Mouse (Mus musculus) cerebellum, adult 8-10 months (tissue): ENCODE results near the gene Arpp19.
A peak's percentile ranks its signal among the peaks of the same experiment; 100 is the strongest.

Source experiments
- DNase-seq: peaks from one replicate; pipeline ENCODE4 v3.0.0; 2022

Gene Arpp19

DNA sequence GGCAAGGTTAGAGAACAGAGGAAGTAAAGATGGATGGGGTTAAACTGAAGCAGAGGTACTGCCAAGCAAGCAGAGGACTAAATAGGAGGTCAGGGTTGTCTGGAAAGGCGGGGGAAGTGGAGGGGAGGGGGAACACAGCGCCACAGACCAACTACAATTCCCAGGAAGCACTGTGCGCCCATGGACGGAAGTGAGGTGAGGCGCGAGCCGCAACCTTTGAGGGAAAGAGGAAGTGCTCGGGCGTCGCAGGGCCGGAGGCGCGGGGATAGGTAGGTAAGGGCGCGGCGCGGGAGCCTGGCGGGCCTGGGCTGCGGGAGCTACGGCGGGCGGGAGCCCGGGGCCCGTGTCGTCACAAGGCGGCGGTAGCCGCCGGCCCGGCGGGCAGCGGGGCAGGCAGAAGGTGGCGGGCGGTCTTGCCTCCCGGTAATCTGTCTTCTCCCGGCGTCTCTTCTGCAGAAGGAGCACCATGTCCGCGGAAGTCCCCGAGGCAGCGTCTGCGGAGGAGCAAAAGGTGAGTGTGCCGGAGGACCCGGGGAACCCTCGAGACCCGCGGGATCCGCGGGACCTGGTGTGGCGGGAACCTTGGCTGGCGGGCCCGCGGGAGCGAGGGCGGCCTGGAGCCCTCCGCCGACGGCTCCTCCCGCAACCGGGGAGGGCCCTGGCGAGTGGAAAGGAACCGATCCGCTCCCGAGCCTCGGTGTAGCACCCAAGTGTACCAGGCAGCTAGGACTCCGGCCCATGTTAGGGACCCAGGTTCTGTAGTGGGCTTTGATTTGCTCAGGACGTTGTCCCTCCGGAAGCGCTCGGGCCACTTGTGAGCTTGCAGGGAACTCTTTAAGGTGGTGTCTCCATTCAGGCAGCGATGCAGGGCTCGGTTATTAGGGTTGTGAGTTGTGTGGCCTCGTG, at the start of gene Arpp19:
Gene Arpp19 (plus strand): TSS at position 164 of the 906 bp plus-strand sequence.
- DNase-seq = peak; percentile 81

DNA sequence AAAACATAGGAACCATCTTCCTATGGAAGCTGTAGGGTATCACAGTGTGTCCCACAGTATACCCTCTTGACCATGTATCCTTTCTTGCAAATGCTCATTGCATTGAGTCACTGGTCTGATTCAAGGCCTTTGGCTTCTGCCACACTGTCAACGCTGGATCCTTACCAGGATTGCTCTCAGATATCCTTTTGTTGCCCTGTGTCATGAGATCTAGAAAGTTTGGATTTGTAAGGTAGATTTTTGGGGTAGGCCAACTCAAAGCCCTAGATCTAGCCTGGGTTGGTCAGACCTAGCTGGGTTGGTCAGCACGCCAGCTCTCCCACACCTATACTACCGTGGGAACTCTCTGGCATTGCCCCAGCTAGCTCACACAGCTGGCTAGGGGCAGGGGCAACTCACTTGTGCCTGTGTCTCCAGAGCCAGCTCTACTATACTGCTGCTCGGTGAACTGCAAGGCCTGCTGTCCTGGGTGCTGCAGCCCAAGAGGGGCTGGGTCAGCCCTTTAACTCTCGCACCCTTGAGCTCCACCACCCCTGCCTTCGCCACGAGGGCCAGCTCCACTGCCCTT, 48.4 kb upstream of the Arpp19 start:
- DNase-seq = no peak

DNA sequence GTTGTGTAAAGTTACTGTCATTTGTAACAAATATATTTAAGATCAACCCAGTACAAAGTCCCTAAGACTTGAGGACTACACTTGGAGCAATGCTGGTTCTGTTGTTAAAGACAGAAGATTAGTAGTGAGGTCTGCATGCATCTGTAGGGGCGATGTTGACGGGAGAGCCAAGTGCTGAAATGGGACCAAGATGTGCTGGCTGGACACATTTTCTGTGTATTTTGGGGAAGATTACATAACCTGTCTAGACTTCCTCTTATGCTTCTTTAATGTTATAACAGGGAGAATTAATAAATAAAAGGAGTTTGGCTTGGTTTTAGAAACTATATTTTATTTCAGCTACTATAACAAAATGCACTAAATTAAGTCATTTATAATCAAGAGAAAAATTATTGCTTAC, 47.4 kb upstream of the Arpp19 start:
- DNase-seq = no peak

DNA sequence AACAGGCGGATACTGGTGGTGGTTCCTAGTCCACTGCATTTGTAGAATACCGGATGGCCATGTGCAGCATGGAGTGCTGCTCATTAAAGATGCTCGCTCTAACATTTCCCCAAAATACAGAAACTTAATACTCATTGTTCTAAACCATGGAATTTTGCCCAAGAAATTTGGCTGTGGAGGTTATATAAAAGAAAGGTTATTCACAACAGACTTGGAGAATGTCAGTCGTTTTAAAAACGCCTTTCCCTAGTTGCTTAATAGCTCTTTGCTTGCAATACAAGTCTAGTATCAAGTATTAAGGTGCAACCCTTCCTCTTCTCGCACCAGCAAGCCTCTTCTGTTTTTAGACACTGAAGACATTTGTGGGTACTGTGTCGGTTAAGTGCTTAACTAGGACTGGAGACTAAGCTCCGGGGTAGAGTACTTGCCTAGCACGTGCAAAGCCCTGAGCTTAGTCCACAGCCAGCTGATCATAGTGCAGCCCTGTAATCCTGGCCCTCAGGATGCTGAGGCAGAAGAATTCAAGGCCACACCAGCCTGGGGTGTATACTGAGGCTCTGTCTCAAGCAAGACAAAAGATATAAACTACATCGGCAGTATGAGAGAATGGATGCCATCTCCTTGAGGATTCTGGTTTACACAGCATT, 42.7 kb upstream of the Arpp19 start:
- no peak for DNase-seq

DNA sequence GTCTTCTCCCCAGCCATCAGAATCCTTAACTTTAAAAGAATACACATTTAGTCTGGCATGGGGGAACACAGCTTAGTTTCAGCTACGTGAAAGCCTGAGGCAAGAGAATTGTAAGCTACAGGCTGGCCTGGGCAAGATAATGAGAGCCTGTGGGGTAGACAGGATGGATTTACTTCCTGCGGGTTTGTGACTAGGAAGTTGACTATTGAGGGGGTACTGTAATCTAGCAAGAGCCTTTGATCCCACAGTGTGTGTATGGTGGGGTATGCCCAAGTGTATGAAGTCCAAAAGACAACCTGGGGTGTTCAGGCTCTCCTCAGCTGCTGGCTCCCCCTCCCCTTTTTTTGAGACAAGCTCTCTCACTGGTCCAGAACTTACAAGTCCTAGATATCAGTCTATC, 41.1 kb upstream of the Arpp19 start:
- no peak for DNase-seq

DNA sequence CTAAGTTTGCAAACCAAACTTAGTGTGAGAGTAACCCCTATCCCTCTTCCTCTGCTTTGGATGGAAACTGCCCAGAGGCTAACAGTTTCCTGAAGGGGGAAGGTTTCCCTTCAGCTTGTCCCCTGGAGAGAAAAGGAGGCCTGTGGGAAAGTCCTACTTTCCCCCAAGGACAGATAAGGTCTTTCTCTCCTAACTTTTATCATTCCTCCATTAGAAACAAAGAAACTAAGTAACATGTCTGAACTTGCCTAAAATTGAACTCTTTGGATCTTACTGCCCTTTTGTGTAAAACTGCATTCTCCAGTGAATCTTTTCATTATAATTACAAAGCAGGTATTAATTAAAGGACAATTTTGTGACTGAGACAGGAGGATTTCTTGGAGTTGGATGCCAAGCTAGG, 39.4 kb upstream of the Arpp19 start:
- DNase-seq = no peak

DNA sequence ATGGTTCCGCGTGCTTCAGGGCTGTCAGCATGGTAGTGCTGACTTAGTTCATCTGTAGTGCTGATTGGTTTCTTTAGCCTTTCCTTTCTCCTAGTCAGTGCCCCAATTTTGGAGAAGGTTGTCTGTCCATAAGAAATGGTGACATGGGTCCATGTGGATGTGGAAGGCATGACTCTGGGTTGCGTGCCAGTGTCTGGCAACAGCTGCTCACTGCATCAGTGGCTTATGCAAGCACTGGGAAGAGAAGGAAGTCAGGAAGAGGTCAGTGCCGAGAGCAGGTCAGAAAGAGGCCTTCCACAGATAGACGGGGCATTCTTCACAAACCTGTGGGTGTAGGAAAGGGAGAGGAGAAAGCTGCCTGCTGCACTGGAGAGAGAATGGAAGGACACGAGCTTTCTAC, 36.4 kb upstream of the Arpp19 start:
- no peak for DNase-seq

DNA sequence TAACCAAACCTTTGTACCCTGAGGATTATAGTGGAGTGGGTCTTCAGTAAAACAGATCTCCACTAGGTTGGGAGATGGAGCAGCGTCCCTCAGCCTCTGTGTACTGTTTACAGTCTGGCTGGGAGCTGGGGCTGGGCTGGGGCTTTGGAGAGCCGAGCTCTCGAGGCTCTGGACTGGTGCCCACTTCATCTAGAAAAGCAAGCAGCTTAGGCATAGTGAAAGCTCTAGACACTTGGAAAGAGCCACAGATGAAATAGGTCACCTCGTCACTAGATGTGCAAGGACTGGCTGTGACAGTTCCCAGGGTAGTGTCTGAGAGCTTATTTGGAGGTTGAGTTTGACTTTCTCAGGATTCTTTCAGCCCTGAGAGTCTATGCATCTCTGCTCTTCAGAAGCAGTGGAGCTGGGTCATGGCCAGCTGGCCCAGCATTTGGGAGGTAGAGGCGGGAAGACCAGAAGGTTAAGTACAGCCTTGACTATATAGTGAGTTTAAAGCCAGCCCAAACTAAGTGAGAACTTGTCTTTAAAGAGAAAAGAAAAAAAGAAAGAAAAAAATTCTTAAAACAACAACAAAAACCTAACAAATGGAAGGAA, 35.7 kb upstream of the Arpp19 start:
- DNase-seq = peak; percentile 47

DNA sequence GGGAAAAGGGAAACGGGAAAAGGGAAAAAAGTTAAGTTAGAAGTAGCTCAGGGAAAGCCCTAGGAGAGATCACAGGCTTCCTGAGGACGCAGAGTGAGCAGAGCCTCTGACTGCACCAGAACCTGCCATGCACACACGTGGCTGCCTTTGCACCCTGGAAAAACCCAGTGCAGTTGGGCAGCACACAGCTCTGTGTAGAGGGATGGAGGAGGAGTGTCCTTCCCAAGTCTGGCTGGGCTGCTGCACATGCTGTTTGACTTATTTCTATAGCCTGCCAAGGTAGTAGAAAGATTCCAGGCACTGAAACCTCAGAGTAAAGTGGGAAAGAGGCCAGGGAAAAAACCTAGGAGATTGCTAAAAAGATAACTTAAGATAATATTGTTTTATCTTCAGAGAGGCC, 35.2 kb upstream of the Arpp19 start:
- DNase-seq = no peak

DNA sequence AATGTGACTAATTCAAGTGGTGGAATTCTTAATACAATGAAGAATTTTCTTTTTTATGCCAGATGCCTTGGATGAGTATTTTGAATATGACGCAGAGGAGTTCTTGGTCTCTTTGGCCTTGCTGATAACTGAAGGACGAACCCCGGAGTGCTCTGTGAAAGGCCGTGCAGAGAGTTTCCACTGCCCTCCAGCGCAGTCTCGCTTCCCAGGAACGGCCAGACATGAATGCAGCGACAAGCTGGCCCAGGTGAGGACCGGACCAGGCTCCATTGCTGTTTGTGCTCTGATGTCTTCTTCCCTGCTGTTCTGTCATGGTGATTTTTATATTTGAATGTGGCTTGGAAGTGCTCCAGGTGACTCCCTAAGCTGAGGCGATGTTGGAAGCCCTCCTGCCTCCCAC, 33.2 kb upstream of the Arpp19 start:
- DNase-seq = no peak

DNA sequence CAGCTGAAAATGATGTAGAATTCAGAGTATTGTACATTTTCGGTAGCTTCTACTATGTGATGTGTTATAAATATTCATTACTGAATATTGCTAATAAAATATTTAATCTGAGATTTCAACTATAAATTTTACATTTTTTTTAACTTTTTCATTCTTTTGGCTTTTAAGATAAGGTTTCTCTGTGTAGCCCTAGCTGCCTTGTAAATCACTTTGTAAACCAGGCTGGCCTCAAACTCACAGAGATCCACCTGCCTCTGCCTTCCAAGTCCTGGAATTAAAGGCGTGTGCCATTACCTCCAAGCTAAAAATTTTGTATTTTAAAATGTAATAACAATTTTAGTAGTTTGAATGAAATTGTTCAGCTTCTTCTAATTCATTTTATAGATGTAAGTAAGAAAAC, 20.8 kb upstream of the Arpp19 start:
- DNase-seq = no peak

DNA sequence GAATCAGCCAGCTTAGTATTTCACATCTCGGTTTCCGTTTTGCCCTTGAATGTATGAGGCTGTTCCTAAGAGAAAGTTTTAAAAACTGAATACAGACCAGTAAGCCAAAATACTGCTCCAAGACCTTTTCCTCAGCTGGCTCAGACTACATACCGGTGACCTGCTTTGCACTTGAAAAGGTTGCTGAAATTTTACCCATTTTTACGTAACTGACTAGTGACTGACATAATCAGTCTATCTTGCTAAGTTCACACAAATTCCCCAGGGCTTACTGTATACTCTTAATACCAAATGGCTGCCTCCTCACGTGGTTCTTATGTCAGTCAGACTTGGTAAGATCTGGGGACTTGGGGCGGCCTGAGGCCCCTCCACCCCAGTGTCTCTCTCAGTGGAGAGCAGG, 18.2 kb upstream of the Arpp19 start:
- DNase-seq = no peak

DNA sequence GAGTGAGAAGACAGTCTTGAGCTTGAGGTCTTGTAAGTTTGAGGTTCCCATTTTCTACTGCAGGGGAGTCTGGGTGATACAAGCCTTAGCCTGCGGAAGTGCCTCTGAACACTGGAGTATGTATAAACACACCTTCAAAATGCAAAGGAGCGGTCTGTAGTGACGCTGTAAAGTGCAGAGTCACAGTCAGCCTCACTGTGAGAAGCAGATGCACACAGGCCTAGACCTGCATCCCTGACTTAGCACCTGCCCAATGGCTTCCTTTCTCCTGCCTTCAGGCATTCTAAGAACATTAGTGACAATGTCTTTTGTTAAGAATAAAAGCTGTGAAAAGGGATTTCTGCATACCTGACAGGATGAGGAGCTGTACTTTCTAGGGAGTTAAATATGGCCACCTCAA, 17.8 kb upstream of the Arpp19 start:
- no peak for DNase-seq

DNA sequence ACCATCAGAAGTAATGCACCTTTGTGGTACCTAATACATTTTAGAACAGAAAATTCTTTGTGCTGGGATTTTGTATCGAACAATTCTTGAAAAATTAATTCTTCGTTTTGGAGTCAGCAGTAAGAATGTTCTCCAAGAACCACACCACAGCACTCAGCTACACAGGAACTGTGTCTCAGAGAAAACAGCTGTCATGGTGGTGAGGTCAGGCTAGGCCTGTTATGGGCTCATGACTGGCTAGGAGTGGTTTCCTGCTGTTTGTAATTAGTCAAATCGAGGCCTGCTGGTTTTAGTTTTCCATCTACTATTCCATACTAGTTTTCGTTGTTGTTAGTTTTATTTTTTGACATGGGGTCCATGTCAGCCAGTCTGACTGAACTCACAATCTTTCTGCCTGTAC, 16.9 kb upstream of the Arpp19 start:
- DNase-seq = no peak

DNA sequence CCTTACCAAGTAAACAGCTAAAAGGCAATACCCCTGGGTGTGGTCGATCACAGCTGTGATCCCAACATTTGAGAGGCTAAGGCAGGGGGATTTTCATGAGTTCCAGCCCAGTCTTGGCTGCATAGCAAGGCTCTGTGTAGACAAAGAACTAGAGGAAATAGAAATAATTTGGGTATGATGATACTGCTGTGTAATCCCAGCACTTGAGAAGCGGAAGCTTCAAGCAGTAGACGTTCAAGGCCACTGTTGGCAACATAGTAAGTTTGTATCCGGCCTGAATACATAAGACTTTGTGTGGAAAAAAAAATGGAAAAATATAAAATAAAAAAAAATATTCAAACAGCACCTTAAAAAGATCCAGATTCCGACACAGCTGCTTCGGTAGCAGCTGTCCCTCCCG, 14.9 kb upstream of the Arpp19 start:
- no peak for DNase-seq

DNA sequence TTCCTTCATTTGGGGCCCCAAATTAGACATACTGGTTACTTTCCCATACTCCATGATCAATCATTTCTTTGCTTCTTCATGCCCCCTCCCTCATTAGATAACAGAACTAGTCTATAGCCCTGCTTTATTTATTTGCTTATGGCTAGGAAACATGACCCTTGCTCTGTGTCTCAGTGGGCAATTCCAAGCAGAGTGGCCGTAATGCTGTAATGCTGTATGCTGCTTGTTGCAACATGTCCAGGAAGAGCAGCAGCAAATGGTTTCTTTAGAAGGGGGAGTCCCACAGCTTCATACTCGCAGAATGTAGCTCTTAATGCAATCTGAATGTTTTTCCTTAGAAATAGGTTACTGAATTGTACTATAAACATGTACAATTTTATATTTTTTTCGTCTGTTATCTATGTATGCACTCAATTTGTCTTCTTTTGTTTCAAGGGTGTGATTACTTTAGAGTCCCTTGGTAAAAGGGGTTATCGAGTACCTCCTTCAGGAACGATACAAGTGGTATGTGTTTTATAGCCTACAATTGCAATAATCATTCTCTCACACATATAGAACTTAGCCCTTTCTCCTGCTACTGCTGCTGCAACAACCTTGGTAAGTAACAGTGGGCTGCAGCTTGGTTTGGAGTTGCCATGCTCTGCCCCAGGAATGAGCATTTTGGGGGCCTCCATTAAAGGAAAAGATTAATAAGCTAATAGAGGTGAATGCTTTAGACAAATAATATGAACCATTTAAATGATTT, 14.1 kb upstream of the Arpp19 start:
- no peak for DNase-seq

DNA sequence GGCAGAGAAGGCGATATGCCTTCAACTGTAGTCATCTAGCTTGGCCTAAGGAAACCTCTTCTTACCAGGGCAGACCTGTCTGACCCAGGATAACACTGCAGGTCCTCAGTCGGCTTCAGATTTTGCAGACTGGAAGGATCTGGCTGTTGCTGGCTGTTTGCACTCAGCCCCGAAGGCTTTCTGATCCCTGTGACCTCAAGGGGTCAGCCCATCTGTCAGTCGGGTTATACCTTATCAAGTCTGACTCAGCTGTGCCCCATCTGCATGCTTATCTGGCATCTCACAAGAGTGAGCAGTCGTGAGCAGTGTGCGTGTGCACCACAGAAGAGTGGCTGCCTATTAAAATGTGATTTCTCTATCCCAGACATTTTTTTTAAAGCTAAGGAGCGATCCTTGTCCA, 13.3 kb upstream of the Arpp19 start:
- no peak for DNase-seq

DNA sequence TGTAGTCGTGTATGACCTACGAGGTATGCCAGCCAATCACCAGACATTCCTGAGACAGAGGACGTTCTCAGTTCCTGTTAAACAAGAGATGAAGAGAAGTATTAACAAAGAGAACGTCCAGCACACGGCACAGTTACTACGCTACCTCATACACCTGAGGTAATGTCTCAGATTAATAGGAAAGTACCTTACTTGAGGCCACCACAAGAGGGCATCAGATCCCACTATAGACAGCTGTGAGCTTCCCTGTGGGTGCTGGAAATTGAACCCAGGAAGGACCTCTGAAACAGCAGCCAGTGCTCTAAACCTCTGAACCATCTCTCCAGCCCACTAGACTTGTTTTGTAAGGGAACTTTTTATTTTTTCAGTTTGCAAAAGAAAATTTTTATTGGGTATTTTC, 11.7 kb upstream of the Arpp19 start:
- DNase-seq = no peak

DNA sequence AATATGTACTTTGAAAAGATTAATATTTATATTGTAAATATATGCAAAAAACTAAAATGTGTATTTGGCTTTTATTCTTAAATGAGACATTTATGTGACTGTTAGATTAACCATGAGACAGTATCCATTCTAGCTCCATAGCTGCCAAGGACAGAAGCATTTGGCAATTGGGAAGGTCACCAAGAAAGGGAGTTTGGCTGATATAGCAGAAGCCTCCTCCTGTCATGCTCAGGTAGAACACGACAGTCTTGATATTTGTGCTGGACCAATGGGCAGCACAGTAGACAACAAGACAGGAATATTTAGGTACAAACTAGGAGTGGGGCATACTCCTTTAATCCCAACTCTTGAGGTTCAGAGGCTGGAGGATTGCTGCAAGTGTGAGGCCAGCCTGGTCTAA, 5.0 kb upstream of the Arpp19 start:
- DNase-seq = no peak

DNA sequence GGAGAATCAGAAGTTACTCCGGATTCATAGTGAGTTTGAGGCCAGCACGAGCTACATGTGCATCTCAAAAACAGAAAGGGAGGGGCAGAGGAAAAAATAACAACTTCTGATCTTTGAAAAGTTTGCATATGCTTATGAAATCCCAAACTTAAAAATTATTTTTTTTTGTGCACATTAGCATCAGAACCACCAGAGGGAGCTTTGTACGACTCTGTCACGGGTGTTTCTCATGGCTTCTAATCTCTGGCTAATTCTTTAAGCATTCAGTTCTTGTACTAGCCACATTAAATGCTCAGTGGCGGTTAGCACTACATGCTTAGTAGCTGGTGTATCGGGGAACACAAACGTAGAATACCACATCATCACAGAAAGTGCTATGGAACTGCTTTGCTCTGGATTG, 4.3 kb upstream of the Arpp19 start:
- DNase-seq = no peak

DNA sequence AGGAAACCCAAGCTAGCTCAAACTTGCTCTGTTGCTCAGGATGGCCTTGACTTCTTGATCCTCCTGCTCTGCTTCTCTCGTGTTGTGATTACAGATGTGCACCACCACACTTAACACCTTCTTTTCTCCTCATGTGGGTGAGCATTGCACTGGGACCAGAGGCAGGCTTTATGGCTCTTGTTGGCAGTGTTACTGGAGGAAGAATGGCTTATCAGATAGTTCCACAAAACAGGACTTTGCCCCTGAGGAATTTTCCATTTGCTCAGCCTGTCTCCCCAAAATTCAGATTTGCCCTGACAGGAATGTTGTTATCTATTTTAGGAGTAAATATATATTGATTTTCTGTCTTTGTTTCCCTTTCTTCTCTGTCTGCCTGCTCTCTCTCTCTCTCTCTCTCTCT, 2.7 kb upstream of the Arpp19 start:
- DNase-seq = no peak

DNA sequence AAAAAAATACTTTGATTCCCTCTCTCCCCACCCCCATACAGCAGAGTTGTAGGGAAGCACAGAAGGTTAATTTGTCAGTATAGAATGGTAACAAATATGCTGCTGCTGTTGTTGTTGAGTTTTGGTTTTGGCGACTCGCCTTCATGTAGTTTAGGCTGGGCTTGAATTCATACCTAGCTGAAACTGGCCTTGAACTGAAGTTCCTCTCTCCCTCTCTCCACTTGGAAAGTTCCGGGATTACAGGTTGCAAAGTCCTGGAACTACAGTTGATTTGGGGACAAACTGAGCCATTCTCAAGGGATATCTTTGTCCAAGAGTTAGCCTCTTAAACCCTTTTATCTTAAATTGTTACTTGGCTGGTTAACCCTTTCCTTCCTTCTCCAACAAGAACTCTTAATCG, 1.5 kb upstream of the Arpp19 start:
- no peak for DNase-seq

DNA sequence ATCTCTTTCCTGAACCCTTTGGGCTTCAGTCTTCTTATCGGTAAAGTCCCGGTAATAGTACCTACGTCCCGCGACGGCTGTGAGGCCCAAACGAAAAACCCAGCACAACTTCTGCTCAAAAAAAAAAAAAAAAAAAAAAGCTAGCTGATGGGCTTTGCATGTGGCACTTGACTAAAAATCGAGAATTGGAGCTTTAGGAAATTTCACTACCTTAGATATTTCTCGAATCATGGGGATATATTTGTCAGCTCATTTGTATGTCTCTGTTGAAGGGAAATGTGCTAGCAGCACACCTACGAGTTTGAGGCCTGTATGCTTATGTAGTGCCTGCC, 909 bp downstream of the Arpp19 start:
- DNase-seq = no peak
